Mouse (Mus musculus) heart, postnatal 14 days (tissue): Measurements from ENCODE around the gene Slc10a1. TPM values are rescaled to one million over a fixed set of nuclear protein-coding genes. Genes with fewer than 3 reads are reported as not detected.

Experiments
- DNase-seq, 2 experiments: peaks; one replicate each; pipeline ENCODE4 v3.0.0; 2021 to 2022
- intact Hi-C: fragments of 180-260 bp; cut with DNase I; formaldehyde crosslinking; loops from one replicate; pipeline ENCODE4 v1.15.1; 2025
- total RNA-seq, 2 experiments: library from RNA; stranded (reverse); gene quantifications; 2 replicates each; pipeline ENCODE4 v1.2.3; 2021

Gene Slc10a1
- total RNA-seq, 2 experiments from 2014 or later = not detected

DNA sequence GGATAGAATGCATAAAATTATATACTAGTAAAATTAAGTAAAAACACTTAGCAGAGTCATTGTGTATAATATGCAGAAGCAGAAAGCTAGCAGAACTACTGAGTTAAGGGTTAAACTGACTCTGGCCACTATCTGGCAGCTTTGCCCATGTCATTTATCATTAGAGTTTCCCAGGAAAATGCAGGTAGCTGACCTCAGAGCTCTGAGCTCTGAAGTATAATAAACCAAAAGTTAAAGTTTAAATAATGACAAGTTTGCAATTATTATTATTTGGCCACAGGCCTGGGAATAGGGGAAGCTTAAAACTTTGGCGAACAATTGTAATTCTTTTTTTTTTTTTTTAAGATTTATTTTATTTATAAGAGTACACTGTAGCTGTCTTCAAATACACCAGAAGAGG is 35.6 kb downstream of the Slc10a1 start:
- intact Hi-C loops = no loop called here
- no peak for DNase-seq

DNA sequence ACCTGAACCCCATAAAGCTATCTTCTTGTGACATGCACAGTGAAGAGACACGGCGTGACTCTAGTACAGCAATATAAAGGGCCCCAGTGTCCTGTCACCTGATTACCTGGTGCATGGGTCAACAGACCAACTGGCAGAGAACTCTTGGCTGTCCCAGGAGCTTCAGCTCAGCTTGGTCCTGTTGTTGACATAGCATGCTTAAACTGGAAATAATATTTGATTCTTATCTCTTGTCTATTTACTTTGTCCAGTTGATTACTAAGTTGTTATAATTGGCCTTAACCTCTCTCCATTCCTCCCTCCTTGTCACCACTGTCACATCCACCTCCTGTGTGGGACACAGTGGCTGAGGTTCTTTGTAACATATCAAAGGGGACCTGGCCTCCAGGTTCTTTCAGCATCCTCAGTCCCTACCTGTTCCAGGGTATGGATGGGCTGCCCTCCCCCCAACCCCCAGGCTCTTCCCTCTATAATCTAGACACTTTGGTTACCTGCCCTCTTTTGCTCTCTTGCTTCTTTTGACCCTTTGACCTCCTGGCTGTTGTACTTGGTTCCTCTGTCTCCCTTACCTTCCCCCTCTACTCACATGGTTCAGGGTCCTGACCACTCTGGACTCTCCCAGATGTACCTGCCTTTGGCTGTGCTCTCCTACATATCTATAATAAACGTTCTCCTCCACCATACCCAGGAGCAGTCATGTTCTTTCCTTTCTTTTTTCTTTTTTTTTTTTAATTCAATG is 36.9 kb downstream of the Slc10a1 start:
- intact Hi-C loops = no loop called here
- DNase-seq = no peak

DNA sequence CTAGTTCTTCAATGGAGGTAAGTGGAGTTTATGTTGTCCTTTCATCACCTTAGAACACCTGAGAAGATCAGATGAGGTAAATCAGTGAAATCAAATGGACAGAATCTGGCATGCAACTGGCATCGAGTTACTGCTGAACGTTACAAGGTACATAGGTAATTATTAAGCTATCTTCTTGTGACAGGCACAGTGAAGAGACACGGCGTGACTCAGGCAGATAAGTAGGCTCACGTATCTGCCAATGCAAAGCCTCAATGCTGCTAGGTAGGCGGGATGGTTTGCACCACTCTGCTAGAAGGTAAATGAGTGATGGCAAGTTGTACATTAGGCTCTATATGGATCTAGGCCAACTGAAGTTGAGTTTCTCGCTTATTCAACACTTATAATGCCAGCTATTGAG is 38.4 kb downstream of the Slc10a1 start:
- DNase-seq = no peak
- intact Hi-C loops = no loop called here

DNA sequence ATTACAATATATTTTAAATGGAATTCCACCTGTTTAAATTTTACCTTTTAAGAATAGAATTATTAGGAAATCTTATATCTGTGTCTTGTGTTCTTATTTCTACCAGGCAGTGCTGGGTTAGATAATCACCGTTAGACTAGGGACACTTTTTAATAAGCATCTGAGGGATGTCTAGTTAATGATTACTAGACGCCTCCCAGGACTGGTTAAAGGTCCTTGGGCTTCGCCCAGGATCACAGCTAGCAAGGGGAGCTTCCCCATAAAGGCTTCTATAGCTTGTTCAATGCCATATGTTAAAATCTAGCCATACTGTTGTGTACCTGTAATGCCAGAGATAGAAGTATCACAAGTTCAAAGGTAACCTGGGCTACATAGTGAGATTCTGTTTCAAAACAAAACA is 39.6 kb downstream of the Slc10a1 start:
- DNase-seq = no peak
- intact Hi-C loops = no loop called here

DNA sequence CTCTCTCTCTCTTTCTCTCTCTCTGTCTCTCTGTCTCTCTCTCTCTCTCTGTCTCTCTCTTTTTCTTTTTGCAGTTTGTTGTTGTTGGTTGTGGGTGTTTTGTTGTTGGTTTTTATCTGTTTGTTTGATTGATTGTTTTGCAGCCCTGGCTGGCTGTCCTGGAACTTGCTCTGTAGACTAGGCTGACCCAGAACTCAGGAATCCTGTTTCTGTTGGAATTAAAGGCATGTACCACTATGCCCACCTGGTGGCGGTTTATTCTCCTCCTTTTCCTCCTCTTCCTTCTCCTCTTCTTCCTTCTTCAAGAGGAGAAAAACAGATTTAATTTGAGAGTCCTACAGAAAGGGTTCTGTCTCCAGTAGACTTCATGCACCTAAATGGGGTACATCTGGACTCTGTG is 41.0 kb downstream of the Slc10a1 start:
- no peak for DNase-seq
- intact Hi-C loops = no loop called here

DNA sequence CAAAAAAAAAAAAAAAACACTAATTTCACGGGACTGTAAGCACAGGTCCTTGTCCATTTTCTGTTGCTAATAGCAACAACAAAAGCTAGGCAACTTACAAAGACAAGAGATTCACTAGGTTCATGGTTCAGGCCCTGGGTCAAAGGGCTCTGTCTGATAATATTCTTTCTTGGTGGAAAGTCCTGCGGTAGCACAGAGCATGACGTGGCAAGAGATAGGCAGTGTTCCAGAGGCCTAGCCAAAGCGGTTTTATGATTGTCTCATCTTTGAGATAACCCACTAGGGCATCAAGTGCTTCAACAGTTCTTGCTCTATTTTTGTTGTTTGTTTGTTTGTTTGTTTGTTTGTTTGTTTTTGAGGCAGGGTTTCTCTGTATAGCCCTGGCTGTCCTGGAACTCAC is 42.0 kb downstream of the Slc10a1 start:
- intact Hi-C loops = no loop called here
- DNase-seq = no peak

DNA sequence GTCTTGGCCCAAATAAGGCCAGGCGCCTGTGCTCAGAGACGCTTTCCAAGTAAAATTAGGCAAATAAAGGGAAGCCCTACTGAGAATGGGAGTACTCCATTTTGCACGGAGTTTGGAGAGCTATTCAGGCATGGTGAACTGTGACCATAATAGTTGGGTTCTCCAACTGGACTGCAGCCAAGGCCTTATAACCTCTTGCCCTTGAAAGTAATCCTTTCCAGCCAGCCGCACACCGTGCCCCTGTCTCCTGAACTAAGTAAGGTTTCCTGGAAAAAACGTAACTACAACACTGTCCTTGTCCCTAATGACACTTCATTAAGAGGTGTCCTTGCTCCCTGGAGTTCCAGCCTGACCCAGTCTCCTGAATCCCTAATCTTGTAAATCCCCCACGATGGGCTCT is 42.6 kb downstream of the Slc10a1 start:
- no peak for DNase-seq
- intact Hi-C loops = no loop called here

DNA sequence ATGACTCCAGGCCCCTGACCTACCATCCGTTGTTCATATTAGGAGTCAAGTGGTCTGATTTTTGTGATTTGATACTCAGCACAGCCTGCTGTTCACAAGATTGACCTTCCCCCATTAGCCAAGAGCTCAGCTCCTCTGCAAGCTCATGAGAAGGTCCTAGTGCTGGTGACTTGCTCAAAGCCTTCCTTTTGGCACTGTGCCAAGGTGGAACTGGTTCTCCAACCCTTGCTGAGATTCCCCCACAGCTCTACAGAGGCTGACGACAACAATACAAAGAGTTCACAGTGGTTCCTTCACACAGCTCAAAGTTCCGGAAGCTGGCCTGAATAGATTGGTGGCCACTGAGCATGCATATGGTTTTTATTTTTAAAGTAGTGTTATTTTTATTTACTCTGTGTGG is 44.3 kb downstream of the Slc10a1 start:
- DNase-seq = peak in 1 of 2 experiments; percentile 33
- intact Hi-C loops = no loop called here

DNA sequence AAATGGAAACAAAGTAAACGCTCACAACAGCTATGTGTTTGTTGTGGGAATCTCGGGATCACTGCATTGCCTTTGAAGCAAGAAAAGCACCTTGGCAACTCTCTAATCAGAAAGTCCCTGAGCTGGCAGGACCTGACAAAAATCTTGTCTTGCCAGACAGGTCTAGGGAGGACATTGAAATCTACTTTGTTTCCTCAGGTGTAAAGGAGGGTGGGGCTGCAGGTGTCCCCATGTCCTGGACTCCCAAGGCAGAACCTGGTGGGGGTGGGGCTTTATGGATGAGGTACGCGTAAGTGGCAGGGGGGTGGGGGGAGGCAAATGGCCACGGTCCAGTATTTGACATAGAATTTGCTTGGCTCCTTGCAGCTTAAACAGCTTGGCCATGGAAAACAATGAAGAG is 44.9 kb downstream of the Slc10a1 start:
- intact Hi-C loops = no loop called here
- DNase-seq = no peak

DNA sequence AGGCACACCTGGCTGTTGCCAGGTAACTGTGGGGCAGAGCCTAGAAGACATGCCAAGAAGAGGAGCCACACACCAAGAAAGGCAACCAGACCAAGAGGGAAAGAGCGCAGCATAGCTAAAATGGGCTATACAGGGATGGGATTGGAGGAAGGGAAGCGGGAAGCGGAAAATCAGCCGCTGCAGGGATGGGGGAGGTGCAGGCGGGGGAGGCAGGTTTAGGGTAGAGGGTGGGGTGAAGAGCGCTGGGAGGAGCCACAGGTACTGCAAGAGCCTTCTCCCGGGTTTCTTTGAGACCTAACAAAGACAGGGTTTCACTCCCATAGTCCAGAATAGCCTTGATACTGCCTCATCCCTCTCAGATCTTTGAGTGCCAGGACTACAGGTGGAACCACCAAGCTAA is 45.6 kb downstream of the Slc10a1 start:
- DNase-seq = no peak
- intact Hi-C loops = no loop called here

DNA sequence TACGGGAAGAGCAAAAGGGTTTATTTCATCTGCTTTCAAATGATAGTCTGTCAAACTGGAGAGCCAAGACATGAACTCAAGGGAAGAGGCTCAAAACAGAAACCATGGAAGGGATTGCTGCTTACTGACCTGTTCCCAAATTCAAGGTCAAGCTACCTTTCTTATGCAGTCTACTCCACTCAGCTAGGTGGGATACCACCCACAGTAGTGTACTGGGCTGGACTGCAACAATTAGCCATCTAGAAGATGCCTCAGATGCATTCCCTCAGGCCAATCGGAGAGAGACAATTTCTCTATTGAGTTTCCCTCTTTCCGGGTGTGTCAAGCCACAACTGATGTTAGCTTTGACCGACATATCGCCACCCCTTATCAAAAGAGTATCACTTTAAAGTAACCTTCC is 47.2 kb downstream of the Slc10a1 start:
- no peak for DNase-seq

DNA sequence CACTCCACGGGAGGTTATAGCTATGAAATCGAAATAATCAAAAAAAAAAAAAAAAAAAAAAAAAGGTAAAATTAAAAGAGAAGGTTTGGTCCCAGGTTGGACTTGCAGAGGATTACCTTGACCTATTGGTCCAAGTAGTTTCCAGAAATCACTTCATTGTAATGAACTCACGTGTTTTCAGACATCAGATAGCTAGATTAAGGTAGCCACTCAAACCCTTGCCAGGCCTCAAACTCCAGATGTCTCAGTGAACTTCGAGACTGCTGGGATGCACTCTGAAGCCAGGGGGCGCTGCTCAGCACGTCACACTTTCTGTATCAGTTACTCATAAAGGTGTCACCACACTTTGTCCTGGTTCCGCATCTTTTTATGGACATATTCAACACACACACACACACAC is 50.7 kb downstream of the Slc10a1 start:
- peak in 1 of 2 experiments; percentile 28 for DNase-seq
- intact Hi-C loops = no loop called here

More for the DNA sequence above, 47.2 kb downstream of the Slc10a1 start:
- intact Hi-C loops = no loop called here

DNA sequence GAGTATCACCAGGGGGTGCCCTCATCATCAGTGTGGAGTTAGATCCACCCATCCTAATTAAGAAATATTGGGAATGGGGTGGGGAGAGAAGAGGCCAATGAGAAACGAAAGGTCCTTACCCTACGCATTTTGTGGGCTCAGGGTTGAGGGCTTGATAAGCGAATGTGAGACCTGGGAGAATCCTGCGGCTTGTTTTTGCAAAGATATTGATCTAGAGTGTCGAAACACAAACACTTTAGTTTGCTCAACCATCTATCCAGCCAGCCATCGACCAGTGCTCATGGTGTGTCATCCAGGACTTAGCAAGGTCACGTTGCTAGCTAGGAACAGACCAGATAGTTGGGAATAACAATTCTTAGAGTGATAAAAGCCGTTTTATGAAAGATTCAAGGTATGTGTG is 58.9 kb downstream of the Slc10a1 start:
- intact Hi-C loops = no loop called here

More for the DNA sequence above, 58.9 kb downstream of the Slc10a1 start:
- DNase-seq = no peak

Other genes starting within 250 kb of the Slc10a1 start
- under 1 TPM in 1 of 2 experiments, not detected in 1; 0.07 TPM for gene Ccdc177, start 208.0 kb downstream of the Slc10a1 start, total RNA-seq
- 10 to 100 TPM; 63.4 to 66.2 TPM for gene Susd6, start 178.2 kb downstream of the Slc10a1 start, total RNA-seq
- gene Srsf5, start 23.2 kb downstream of the Slc10a1 start, total RNA-seq = 100 to 1,000 TPM; 146 to 212 TPM
- gene Smoc1, start 58.1 kb upstream of the Slc10a1 start, total RNA-seq = 1 to 10 TPM; 5.5 to 7.5 TPM